Mouse (Mus musculus) heart, embryonic 14.5 days (tissue): Measurements from ENCODE around the gene Mlxipl. TPM values are rescaled to one million over a fixed set of nuclear protein-coding genes. Genes with fewer than 3 reads are reported as not detected.

Source experiments
- ATAC-seq: fragments of 200-750 bp; cut with Nextera tagmentation; 2 replicates; pipeline ENCODE4 v1.8.0; 2017; ENCODE audit warnings: low read depth, moderate TSS enrichment; ENCODE audit not compliant: insufficient number of reproducible peaks, insufficient read depth, low FRiP score
- H3K27ac ChIP-seq, 2 experiments: fragments of 200-500 bp in 1 of 2; fragments of 300-500 bp in 1 of 2; sonication (generic) in 1 of 2; replicated peaks in 1 of 2; 2 replicates each; pipeline ENCODE4 v1.5.1; 2012 to 2014; ENCODE audit warnings: low read depth in 2 of 2, low read length in 2 of 2, control low read depth in 1 of 2, mild to moderate bottlenecking in 1 of 2, mixed read lengths in 1 of 2; ENCODE audit not compliant: control insufficient read depth in 1 of 2, insufficient read depth in 1 of 2
- H3K27me3 ChIP-seq: fragments of 300-500 bp; sonication (generic); 2 replicates; pipeline ENCODE4 v1.6.1; 2014; ENCODE audit warnings: mild to moderate bottlenecking, low read length, control low read depth; ENCODE audit not compliant: control insufficient read depth, insufficient read depth
- H3K36me3 ChIP-seq: fragments of 300-500 bp; sonication (generic); 2 replicates; pipeline ENCODE4 v1.6.1; 2014; ENCODE audit warnings: mild to moderate bottlenecking, control low read depth, low read length, mixed read lengths; ENCODE audit not compliant: control insufficient read depth, insufficient read depth
- H3K4me1 ChIP-seq, 2 experiments: fragments of 200-500 bp in 1 of 2; fragments of 300-500 bp in 1 of 2; sonication (generic) in 1 of 2; 2 replicates each; pipeline ENCODE4 v1.6.1; 2012 to 2014; ENCODE audit warnings: low read length in 2 of 2, control low read depth in 1 of 2, mixed read lengths in 1 of 2; ENCODE audit not compliant: control insufficient read depth in 2 of 2, insufficient read depth in 2 of 2
- H3K4me2 ChIP-seq: fragments of 300-500 bp; sonication (generic); 2 replicates; pipeline ENCODE4 v1.6.1; 2014; ENCODE audit warnings: mild to moderate bottlenecking, low read length
- H3K4me3 ChIP-seq, 2 experiments: fragments of 200-500 bp in 1 of 2; fragments of 300-500 bp in 1 of 2; sonication (generic) in 1 of 2; 2 replicates each; pipeline ENCODE4 v1.5.1; 2012 to 2014; ENCODE audit warnings: low read length in 2 of 2, mild to moderate bottlenecking in 2 of 2, control low read depth in 1 of 2, low read depth in 1 of 2, moderate library complexity in 1 of 2; ENCODE audit not compliant: control insufficient read depth in 1 of 2, insufficient read depth in 1 of 2
- H3K9ac ChIP-seq: fragments of 300-500 bp; sonication (generic); 2 replicates; pipeline ENCODE4 v1.6.1; 2014; ENCODE audit warnings: mild to moderate bottlenecking, low read length
- H3K9me3 ChIP-seq: fragments of 300-500 bp; sonication (generic); 2 replicates; pipeline ENCODE4 v1.6.1; 2016; ENCODE audit warnings: low read length, control low read depth; ENCODE audit not compliant: control insufficient read depth
- WGBS: fragments of 180-500 bp; shearing (Covaris S2); extraction: QIAGEN DNeasy Blood & Tissue Kit; methylation state at CpG from one replicate; pipeline ENCODE4 v1.1.7; 2014; 5-methylcytosine and 5-hydroxymethylcytosine counted together
- polyA plus RNA-seq: library from polyadenylated mRNA; unstranded; fragments of >200 nt; fragmentation: Nextera tagmentation; extraction: Ambion mirVana; gene quantifications from 2 replicates; pipeline ENCODE4 v1.2.1, GENCODE M21; 2014

Mlxipl gene
- polyA plus RNA-seq, 1 experiment from 2014 or later, result 0.34 TPM

DNA sequence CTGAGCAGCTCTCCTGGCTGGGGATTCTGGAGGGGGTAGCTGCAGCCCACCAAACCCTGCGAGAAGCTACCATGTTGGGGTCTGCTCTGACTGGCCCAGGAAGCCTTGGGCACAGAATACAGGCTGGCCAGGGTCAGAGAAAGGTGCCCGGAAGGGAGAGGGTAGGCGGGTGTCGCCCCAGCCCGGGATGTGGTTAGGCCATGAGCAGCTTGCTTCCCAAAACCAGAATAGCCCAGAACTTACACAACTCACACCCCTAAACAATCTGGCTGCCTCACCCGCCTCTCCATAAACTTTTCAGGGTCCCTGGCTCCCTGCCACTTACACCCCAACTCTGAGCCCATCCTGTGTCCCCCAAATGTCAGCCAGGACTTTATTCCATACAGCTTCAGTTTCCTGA is 38.0 kb downstream of the Mlxipl start:
- 74% methylated on average over 6 of the region's 6 CpGs for WGBS
- H3K9me3 ChIP-seq, result 0 out of 2 replicates have a peak, but pooled peaks cover 2% of the 10 kb centered on the region

DNA sequence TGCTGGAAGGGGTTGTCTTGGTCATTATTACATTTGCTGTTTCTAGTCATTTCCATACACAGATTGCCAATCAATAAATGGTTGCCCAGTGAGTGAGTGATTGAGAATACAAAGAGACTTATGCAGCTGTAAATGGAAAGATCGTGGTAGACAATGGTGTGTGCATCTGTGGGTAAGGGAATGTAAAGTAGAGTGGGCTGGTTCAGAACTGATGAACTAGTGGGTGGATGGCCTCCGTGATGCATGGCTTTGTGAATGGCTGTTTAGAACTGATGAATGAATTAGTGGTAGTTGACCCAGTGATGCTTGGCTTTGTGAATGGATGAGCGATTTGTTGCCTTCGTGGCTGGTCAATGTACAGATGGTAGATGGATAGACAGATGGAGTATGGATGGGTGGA is 40.1 kb downstream of the Mlxipl start:
- WGBS, result 82% methylated on average over 4 of the region's 4 CpGs
- no peak for ATAC-seq
- H3K4me3 ChIP-seq, result no peak overlapping the region
- no peak overlapping the region for H3K9ac ChIP-seq
- H3K27me3 ChIP-seq, result peaks cover 34% of the 10 kb centered on the region
- no peaks in the 10 kb centered on the region for H3K36me3 ChIP-seq
- peaks cover 0 to 9% of the 10 kb centered on the region in 2 experiments; a peak in 3 of 4 replicates for H3K4me1 ChIP-seq
- H3K9me3 ChIP-seq, result 0 out of 2 replicates have a peak, but pooled peaks cover 2% of the 10 kb centered on the region
- no peak overlapping the region for H3K4me2 ChIP-seq
- no peak overlapping the region for H3K27ac ChIP-seq

More for the DNA sequence above, 38.0 kb downstream of the Mlxipl start:
- Histone ChIP-seq H3K9ac (no peak overlapping the region), H3K27me3 (peaks cover 18% of the 10 kb centered on the region), H3K4me3 (no peak overlapping the region), H3K36me3 (no peaks in the 10 kb centered on the region), H3K4me2 (no peak overlapping the region), H3K4me1 (no peaks in the 10 kb centered on the region; a peak in 1 of 4 replicates), H3K27ac (no peak overlapping the region)
- no peak for ATAC-seq

DNA sequence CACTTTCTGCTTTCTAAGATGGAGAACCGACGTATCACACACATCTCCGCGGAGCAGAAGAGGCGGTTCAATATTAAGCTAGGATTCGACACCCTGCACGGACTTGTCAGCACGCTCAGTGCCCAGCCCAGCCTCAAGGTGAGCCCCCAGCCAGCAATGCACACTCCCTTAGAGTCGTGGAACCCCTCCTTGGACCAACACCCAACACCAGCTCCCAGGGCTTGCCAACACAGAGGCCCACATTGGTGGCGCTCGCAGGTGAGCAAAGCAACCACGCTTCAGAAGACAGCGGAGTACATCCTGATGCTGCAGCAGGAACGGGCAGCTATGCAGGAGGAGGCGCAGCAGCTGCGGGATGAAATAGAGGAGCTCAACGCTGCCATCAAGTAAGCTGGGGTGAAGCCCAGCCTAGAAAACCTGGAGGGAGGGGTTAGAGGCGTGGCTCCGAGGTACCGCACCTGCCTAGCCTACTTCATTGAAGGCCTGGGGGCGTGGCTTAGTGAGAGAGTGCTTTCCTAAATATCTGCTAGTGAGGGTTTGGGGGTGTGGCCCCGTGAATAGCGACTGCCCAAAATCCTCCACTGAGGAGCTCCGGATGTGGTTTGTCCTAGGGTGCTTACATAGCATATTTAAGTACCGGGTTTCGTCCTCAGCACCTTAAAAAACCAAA is 44.2 kb downstream of the Mlxipl start:
- 5% methylated on average over 26 of the region's 26 CpGs for WGBS
- Histone ChIP-seq H3K27me3 (peaks cover 45% of the 10 kb centered on the region), H3K4me1 (peaks cover 0 to 9% of the 10 kb centered on the region in 2 experiments; a peak in 3 of 4 replicates), H3K4me2 (peak overlapping the region; percentile 53), H3K36me3 (no peaks in the 10 kb centered on the region), H3K9ac (no peak overlapping the region), H3K9me3 (peaks cover 9% of the 10 kb centered on the region; the same call in 1 of the 2 replicates), H3K27ac (no peak overlapping the region), H3K4me3 (peak overlapping the region in 1 of 2 experiments; percentile 24; a peak in 2 of 4 replicates)
- no peak for ATAC-seq

DNA sequence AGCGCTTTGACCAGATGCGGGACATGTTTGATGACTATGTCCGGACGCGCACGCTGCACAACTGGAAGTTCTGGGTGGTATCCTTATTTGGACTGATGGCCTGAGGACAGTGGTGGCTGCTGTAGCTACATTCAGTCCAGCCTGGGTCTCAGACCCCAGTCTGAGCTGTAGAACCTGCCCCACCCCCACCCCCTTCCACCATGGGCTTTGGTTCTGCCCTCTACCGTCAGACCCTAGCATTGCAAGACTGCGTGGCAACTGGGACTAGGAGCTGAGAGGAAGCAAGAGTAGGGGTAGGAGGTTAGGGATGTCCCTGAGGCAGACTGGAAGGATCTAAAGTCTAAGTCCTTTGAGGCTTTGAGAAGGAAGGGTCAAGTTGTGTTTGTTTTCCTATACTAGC is 44.8 kb downstream of the Mlxipl start:
- ATAC-seq, result no peak
- no peak overlapping the region for H3K27ac ChIP-seq

DNA sequence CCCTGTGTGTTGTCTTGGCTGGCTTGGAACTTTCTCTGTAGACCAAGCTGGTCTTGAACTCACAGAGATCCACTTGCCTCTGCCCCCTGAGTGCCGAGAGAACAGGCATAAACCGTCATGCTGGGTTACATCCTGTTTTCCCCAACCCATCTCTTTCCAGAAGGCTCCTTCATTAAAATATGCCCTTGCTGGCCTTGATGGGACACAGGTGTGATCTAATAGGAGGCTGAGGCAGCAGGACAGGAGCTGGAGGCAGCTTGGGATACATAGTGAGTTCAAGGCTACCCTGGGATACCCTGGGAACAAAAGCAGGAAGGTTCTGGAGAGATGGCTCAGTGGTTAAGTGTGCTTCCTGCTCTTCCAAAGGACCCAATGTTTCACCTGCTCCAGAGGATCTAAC is 50.2 kb downstream of the Mlxipl start:
- H3K4me2 ChIP-seq, result no peak overlapping the region
- H3K4me1 ChIP-seq, result no peaks in the 10 kb centered on the region
- peaks cover 7% of the 10 kb centered on the region; the same call in 1 of the 2 replicates for H3K9me3 ChIP-seq
- no peaks in the 10 kb centered on the region for H3K36me3 ChIP-seq
- H3K9ac ChIP-seq, result no peak overlapping the region
- no peak overlapping the region for H3K4me3 ChIP-seq
- H3K27me3 ChIP-seq, result peaks cover 10% of the 10 kb centered on the region; the same call in 1 of the 2 replicates
- 65% methylated on average over 2 of the region's 2 CpGs for WGBS
- ATAC-seq, result no peak
- H3K27ac ChIP-seq, result no peak overlapping the region

More for the DNA sequence above, 44.8 kb downstream of the Mlxipl start:
- H3K4me3 ChIP-seq, result peak overlapping the region in 1 of 2 experiments; percentile 24; a peak in 1 of 4 replicates
- peaks cover 7% of the 10 kb centered on the region; the same call in 1 of the 2 replicates for H3K9me3 ChIP-seq
- H3K4me1 ChIP-seq, result peaks cover 0 to 9% of the 10 kb centered on the region in 2 experiments; a peak in 3 of 4 replicates
- peak overlapping the region; percentile 53 for H3K4me2 ChIP-seq
- 3% methylated on average over 8 of the region's 8 CpGs for WGBS
- H3K36me3 ChIP-seq, result no peaks in the 10 kb centered on the region
- H3K9ac ChIP-seq, result no peak overlapping the region
- H3K27me3 ChIP-seq, result peaks cover 45% of the 10 kb centered on the region

DNA sequence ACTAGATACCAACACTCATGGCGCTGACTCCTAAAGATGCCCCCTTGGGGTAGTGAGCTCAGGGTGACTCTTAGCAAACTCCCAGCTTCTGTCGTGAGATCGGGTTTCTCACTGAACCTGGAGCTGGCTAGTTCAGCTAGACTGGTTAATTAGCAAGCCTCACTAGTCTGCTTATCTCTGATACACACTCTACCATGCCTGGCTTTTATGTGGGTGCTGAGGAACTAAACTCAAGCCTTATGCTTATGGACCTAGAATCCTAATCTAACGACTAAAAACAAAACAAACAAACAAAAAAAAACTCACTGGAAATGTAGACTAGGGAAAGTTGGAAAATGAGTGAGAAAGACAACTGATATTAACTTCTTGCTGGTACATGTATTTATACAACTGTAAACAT is 54.8 kb downstream of the Mlxipl start:
- 48% methylated on average over 4 of the region's 4 CpGs for WGBS
- H3K27ac ChIP-seq, result no peak overlapping the region
- H3K9me3 ChIP-seq, result no peaks in the 10 kb centered on the region
- ATAC-seq, result no peak
- no peaks in the 10 kb centered on the region for H3K36me3 ChIP-seq
- no peak overlapping the region for H3K4me2 ChIP-seq
- no peak overlapping the region for H3K9ac ChIP-seq
- no peaks in the 10 kb centered on the region for H3K27me3 ChIP-seq
- H3K4me3 ChIP-seq, result no peak overlapping the region
- peaks cover 0 to 5% of the 10 kb centered on the region in 2 experiments; a peak in 2 of 4 replicates for H3K4me1 ChIP-seq

DNA sequence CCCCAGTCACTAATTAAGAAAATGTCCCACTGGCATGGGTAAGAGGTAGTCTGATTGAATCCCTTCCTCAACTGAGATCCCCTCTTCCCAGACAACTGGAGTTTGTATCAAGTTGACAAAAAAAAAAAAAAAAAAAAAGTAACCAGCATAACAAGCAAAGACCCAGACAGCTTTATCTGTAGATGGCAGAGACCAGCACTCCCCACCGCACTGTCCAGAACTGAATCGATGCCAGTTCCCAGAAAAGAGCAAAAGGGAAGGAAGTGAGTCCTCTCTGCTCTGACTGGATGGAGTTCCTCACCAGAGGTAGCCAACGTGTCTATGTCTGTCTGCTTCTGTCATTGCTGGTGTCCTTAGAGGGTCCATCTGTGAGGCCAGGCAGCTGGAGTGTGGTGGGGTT is 55.8 kb downstream of the Mlxipl start:
- no peaks in the 10 kb centered on the region for H3K36me3 ChIP-seq
- H3K9me3 ChIP-seq, result no peaks in the 10 kb centered on the region
- 52% methylated on average over 3 of the region's 3 CpGs for WGBS
- H3K4me1 ChIP-seq, result peaks cover 2 to 7% of the 10 kb centered on the region in 2 experiments
- no peak overlapping the region for H3K4me2 ChIP-seq
- H3K27ac ChIP-seq, result no peak overlapping the region
- H3K27me3 ChIP-seq, result no peaks in the 10 kb centered on the region
- ATAC-seq, result no peak
- no peak overlapping the region for H3K4me3 ChIP-seq
- H3K9ac ChIP-seq, result no peak overlapping the region
